Mouse (Mus musculus) mouse trophoblast stem cell (cell line): ENCODE data around the gene Tank.

Experiments
- in situ Hi-C, 2 experiments: fragments of 300-500 bp; cut with MseI, MboI; formaldehyde crosslinking; loops; 2 replicates in 1 of 2; 3 replicates in 1 of 2; pipeline ENCODE4 v1.15.1; 2025

Gene Tank

GRCm38 (mm10) chr2:61578433-61578832 lies at the start of gene Tank:
Gene Tank, plus strand, starts transcription at chr2:61578585.
- in situ Hi-C loops = no loop called here

GRCm38 (mm10) chr2:61532326-61532725 lies 46.1 kb upstream of the Tank start:
- in situ Hi-C loops = no loop called here

- in situ Hi-C loops = no loop called here
These were observed 45.3 kb upstream of the Tank start for GRCm38 (mm10) chr2:61533131-61533530.

- in situ Hi-C loops = no loop called here
These were observed 41.5 kb upstream of the Tank start for GRCm38 (mm10) chr2:61536901-61537300.

- in situ Hi-C loops = no loop called here
These were observed 39.0 kb upstream of the Tank start for GRCm38 (mm10) chr2:61539378-61539777.

- in situ Hi-C loops = no loop called here
These were observed 36.0 kb upstream of the Tank start for GRCm38 (mm10) chr2:61542426-61542825.

GRCm38 (mm10) chr2:61545666-61546065 lies 32.7 kb upstream of the Tank start:
- in situ Hi-C loops = no loop called here

- in situ Hi-C loops = no loop called here
These were observed 30.4 kb upstream of the Tank start for GRCm38 (mm10) chr2:61548021-61548420.

GRCm38 (mm10) chr2:61551680-61552079 lies 26.7 kb upstream of the Tank start:
- in situ Hi-C loops = no loop called here

- in situ Hi-C loops = no loop called here
These were observed 23.0 kb upstream of the Tank start for GRCm38 (mm10) chr2:61555367-61555766.

- in situ Hi-C loops = no loop called here
These were observed 22.6 kb upstream of the Tank start for GRCm38 (mm10) chr2:61555825-61556224.

GRCm38 (mm10) chr2:61556639-61557038 lies 21.7 kb upstream of the Tank start:
- in situ Hi-C loops = no loop called here

GRCm38 (mm10) chr2:61557848-61558471 lies 20.4 kb upstream of the Tank start:
- in situ Hi-C loops = no loop called here

- in situ Hi-C loops = no loop called here
These were observed 17.3 kb upstream of the Tank start for GRCm38 (mm10) chr2:61561058-61561457.

GRCm38 (mm10) chr2:61563202-61563601 lies 15.2 kb upstream of the Tank start:
- in situ Hi-C loops = no loop called here

GRCm38 (mm10) chr2:61567045-61567783 lies 11.2 kb upstream of the Tank start:
- in situ Hi-C loops = no loop called here

- in situ Hi-C loops = no loop called here
These were observed 9.2 kb upstream of the Tank start for GRCm38 (mm10) chr2:61569181-61569580.

- in situ Hi-C loops = no loop called here
These were observed 6.9 kb upstream of the Tank start for GRCm38 (mm10) chr2:61571343-61571955.

- in situ Hi-C loops = no loop called here
These were observed 1.9 kb upstream of the Tank start for GRCm38 (mm10) chr2:61576497-61576896.

- in situ Hi-C loops = no loop called here
These were observed 1.3 kb upstream of the Tank start for GRCm38 (mm10) chr2:61576928-61577695.

GRCm38 (mm10) chr2:61577696-61578062 lies 706 bp upstream of the Tank start:
- in situ Hi-C loops = no loop called here

GRCm38 (mm10) chr2:61579501-61579990 lies 1.2 kb downstream of the Tank start:
- in situ Hi-C loops = no loop called here
